Mouse (Mus musculus) layer of hippocampus, adult 2 months (tissue): Measurements from ENCODE around the gene Etfbkmt. TPM values are rescaled to one million over a fixed set of nuclear protein-coding genes. Genes with fewer than 3 reads are reported as not detected.
A peak's percentile ranks its signal among the peaks of the same experiment; 100 is the strongest.
"Not testable (repeated sequence)": the region's sequence is repeated elsewhere in the genome, so short reads cannot be mapped to it uniquely, and the experiment has no call there.

Source experiments
- DNase-seq, 2 experiments: peaks; one replicate each; pipeline ENCODE4 v3.0.0; 2022; ENCODE audit warnings: low spot score in 2 of 2
- H3K27ac ChIP-seq: fragments of 200-600 bp; 2 replicates; pipeline ENCODE4 v1.8.1; 2022
- H3K4me3 ChIP-seq: fragments of 200-600 bp; 2 replicates; pipeline ENCODE4 v1.8.1; 2022; ENCODE audit warnings: mild to moderate bottlenecking
- CTCF ChIP-seq: fragments of 200-600 bp; conservative IDR thresholded peaks from 2 replicates; pipeline ENCODE4 v1.8.1; 2022; ENCODE audit warnings: antibody characterized with exemption, mild to moderate bottlenecking, moderate library complexity
- total RNA-seq, 2 experiments: library from RNA; stranded (reverse); gene quantifications; 2 replicates each; pipeline ENCODE4 v1.2.3; 2021

The Etfbkmt gene
- total RNA-seq, 2 experiments from 2014 or later = 2.8 to 2.9 TPM

GRCm38 (mm10) chr6:149141393-149142173 lies 1.9 kb downstream of the Etfbkmt start:
- DNase-seq = peak; percentile 68 to 72
- H3K27ac ChIP-seq = peak overlapping the region; percentile 71
- peak overlapping the region; percentile 74 for H3K4me3 ChIP-seq
- TF ChIP-seq CTCF = no peak

DNA sequence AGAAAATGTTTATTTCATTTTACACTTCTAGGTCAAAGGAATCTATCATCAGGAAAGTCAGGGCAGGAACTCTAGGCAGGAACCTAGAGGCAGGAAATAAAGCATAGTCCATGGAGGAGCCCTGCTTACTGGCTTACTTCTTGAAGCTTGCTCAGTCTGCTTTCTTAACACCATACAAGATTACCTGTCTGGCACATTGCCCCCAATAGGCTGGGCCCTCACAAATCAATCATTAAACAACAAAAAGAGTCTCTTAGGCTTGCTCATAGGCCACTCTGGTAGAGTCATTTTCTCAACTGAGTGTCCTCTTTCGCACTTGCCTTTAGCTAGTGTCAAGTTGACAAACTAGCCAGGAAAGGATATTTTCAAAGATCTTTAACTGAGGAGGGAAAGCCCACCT lies 5.5 kb downstream of the Etfbkmt start:
- no peak for DNase-seq
- Histone ChIP-seq H3K4me3 (no peak overlapping the region), H3K27ac (no peak overlapping the region)
- no peak for TF ChIP-seq CTCF

DNA sequence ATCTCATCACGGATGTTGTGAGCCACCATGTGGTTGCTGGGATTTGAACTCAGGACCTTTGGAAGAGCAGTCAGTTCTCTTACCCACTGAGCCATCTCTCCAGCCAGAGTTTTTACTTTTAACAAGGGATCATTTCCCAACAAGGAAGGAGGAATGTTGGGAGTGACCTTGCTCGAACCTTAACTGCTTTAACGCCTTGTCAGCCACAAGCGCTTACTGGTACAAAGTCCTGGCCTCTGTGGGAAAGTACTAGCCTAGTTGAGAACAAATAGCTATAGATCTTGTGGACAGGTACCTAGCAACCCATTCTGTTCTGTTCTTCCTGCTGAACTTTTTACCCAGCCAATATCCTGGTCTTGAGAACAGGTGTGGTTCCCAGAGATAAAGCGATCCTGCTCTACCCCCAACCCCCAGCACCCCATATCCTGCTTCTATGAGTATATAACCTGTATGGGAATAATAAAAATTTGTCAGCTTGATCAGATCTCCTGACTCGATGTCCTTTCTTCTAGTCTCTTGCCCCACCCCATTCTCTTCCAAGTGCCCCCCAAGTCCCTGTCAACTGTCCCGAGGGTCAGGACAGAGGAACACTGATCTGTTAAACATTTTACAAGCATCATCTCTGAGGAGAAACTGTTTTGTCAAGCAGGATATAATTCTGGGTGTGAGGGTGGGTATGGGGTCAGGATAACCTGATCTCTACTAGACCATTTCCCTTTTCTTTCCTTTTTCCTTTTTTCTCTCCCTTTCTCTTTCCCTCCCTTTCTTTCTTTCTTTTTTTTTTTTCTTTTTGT lies 9.0 kb downstream of the Etfbkmt start:
- DNase-seq = no peak
- Histone ChIP-seq H3K4me3 (no peak overlapping the region), H3K27ac (no peak overlapping the region)
- TF ChIP-seq CTCF = no peak

DNA sequence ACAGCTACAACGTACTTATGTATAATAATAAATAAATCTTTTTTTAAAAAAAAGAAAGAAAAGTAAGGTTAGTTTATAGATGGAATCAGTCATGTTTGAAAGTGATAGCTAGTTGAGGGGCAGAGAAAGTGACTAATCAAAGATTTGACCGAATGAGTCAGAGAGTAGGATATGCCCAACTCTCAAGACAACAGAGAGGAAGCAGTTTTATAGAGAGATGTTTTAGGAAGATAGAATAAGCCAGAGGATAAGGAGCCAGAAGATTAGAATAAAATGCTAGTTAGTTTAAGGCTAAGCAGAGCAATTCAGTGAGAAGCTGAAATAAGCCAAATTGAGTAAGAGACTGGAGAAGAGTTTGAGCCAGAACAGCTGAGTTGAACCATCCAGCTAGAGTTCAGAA lies 12.5 kb downstream of the Etfbkmt start:
- Histone ChIP-seq H3K27ac (no peak overlapping the region), H3K4me3 (no peak overlapping the region)
- TF ChIP-seq CTCF = no peak
- no peak for DNase-seq

DNA sequence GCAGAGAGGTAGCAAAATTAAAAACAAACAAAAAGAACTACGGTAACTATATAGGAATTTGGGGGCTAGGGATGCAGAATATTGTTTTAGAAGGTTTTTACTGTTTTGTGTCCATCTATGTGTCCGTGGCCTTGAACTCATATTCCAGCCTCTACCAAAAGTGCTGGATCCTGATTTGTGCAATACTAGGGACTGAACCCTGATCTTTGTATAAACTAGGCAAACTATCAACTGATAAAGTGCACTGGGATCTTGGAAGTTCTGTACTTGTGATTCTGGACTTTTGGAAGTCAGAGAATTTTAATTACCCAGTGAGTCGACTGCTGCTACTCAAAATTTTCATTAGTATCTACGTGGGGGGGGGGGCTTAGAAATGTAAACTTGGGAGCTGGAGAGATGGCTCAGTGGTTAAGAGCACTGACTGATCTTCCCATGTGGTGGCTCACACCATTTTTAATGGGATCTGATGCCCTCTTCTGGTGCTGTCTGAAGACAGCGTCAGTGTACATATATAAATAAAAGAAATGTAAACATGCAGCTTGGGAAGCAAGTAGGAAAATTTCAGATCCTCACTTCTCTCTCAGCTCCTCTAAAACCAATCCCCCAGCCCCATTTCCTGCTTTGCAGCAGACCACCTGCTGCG lies 13.9 kb downstream of the Etfbkmt start:
- H3K4me3 ChIP-seq = no peak overlapping the region
- H3K27ac ChIP-seq = no peak overlapping the region
- no peak for DNase-seq
- TF ChIP-seq CTCF = 0 out of 2 replicates have a peak, but pooled peaks have one; percentile 12

- Histone ChIP-seq H3K4me3 (no peak overlapping the region), H3K27ac (no peak overlapping the region)
- TF ChIP-seq CTCF = no peak
These were observed 14.7 kb downstream of the Etfbkmt start for GRCm38 (mm10) chr6:149154116-149155030.

DNA sequence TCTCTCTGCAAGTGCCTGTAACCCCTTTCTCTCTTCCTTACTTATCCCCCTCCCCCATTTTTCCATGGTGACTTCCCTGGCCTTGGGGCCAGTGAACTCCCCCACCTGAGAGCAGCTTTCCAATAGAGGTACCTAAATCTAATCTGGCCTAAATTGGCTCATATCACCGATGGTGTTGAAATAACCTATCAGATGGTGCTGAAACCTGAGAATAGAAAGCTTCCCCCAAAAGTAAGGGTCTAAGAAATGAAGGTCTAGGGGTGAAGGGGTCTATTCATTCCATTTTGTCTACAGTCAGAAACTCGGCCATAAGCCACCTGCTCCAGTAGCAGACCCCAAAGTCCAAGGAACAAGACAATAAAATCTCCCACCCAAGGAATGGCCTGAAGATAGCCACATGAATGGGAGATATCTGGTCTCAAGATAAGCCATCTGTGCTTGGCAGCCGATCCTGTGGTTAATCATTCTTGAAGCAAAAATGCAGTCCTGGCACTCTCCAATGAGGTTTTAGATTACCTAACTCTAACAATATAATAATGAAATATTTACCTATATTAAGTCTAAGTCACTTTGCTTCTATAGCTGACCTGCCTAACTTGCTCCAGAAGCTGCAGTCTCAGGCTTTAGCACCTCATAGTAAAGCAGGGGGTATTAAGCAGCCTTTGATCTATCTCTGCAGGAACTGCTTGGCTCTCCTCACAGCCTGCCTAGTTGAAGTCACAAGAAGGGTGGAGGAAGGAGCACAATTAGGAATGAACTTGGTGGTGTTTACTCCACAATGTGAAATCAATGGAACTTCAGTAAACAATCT lies 15.6 kb downstream of the Etfbkmt start:
- Histone ChIP-seq H3K4me3 (no peak overlapping the region), H3K27ac (no peak overlapping the region)
- DNase-seq = no peak
- TF ChIP-seq CTCF = no peak

More at GRCm38 (mm10) chr6:149154116-149155030, 14.7 kb downstream of the Etfbkmt start:
- no peak for DNase-seq

- not testable (repeated sequence) for DNase-seq, H3K4me3 ChIP-seq, H3K27ac ChIP-seq
These were observed 27.4 kb downstream of the Etfbkmt start for GRCm38 (mm10) chr6:149167038-149167437.

DNA sequence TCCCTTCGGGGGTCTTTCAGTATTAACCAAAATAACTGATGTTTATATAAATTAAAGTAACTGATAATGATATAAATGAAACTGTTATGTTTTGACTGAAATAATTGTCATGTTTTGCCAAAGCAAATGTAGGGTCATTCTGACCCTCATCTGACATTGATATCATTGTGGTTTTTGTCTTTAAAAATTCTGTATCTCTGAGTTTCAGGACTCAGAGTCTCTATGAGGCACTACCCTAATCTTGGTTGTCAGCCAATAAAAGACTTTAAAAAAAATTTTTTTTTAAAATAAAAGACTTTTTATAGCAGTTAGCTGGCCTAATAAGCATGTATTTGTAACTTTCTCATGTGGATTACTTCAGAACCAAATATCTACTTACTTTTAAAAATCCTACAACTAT lies 28.0 kb downstream of the Etfbkmt start:
- Histone ChIP-seq H3K27ac (no peak overlapping the region), H3K4me3 (no peak overlapping the region)
- no peak for TF ChIP-seq CTCF
- DNase-seq = no peak

DNA sequence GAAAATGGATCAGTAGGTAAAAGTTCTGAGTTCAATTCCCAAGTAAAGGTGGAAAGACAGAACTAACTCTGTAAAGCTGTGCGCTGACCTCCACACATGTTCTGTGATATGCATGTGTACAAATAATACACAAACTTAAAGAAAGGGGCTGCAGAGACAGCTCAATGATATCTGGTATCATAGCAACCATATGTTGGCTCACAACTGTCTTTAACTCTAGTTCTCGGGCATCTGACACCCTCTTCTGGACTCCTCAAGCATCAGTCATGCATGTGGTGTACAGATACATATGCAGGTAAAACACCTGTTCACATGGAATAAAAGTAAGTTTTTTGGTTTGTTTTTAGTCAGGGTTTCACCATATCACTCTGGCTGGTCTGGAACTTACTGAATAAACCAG lies 28.8 kb downstream of the Etfbkmt start:
- Histone ChIP-seq H3K4me3 (no peak overlapping the region), H3K27ac (no peak overlapping the region)
- TF ChIP-seq CTCF = no peak
- DNase-seq = no peak

GRCm38 (mm10) chr6:149169965-149170364 lies 30.3 kb downstream of the Etfbkmt start:
- H3K27ac ChIP-seq, DNase-seq, H3K4me3 ChIP-seq: not testable (repeated sequence)
